Mouse (Mus musculus): Measurements from ENCODE around the gene Scn1a. TPM values are rescaled to one million over a fixed set of nuclear protein-coding genes. Genes with fewer than 3 reads are reported as not detected.

Scn1a gene
- total RNA-seq (2015; ENCODE audit: low replicate concordance), result not detected in 2 replicates
- total RNA-seq (2017; ENCODE audit: low replicate concordance), result not detected in 2 replicates

- ATAC-seq (replicated peaks; ENCODE audit: low FRiP score, poor library complexity, severe bottlenecking), result no peak
Measured at GRCm38 (mm10) chr2:66440711-66441110, at the start of gene Scn1a. Scn1a (minus strand) TSS chr2:66440840.

GRCm38 (mm10) chr2:66478395-66478794 lies 37.8 kb upstream of the Scn1a start:
- ATAC-seq (replicated peaks; ENCODE audit: low FRiP score, poor library complexity, severe bottlenecking), result no peak

GRCm38 (mm10) chr2:66473181-66473822 lies 32.7 kb upstream of the Scn1a start:
- ATAC-seq (replicated peaks; ENCODE audit: low FRiP score, poor library complexity, severe bottlenecking), result no peak

- ATAC-seq (replicated peaks; ENCODE audit: low FRiP score, poor library complexity, severe bottlenecking), result no peak
Measured at GRCm38 (mm10) chr2:66465484-66465883, 24.8 kb upstream of the Scn1a start.

GRCm38 (mm10) chr2:66464874-66465458 lies 24.3 kb upstream of the Scn1a start:
- no peak for ATAC-seq (replicated peaks; ENCODE audit: low FRiP score, poor library complexity, severe bottlenecking)

GRCm38 (mm10) chr2:66463916-66464315 lies 23.3 kb upstream of the Scn1a start:
- no peak for ATAC-seq (replicated peaks; ENCODE audit: low FRiP score, poor library complexity, severe bottlenecking)

- no peak for ATAC-seq (replicated peaks; ENCODE audit: low FRiP score, poor library complexity, severe bottlenecking)
Measured at GRCm38 (mm10) chr2:66462458-66462857, 21.8 kb upstream of the Scn1a start.

GRCm38 (mm10) chr2:66439764-66440471 lies 722 bp downstream of the Scn1a start:
- no peak for ATAC-seq (replicated peaks; ENCODE audit: low FRiP score, poor library complexity, severe bottlenecking)

GRCm38 (mm10) chr2:66436286-66436685 lies 4.4 kb downstream of the Scn1a start:
- no peak for ATAC-seq (replicated peaks; ENCODE audit: low FRiP score, poor library complexity, severe bottlenecking)

- ATAC-seq (replicated peaks; ENCODE audit: low FRiP score, poor library complexity, severe bottlenecking), result no peak
Measured at GRCm38 (mm10) chr2:66409740-66410290, 30.8 kb downstream of the Scn1a start.

- no peak for ATAC-seq (replicated peaks; ENCODE audit: low FRiP score, poor library complexity, severe bottlenecking)
Measured at GRCm38 (mm10) chr2:66408899-66409739, 31.5 kb downstream of the Scn1a start.

GRCm38 (mm10) chr2:66408456-66408855 lies 32.2 kb downstream of the Scn1a start:
- ATAC-seq (replicated peaks; ENCODE audit: low FRiP score, poor library complexity, severe bottlenecking), result no peak

- ATAC-seq (replicated peaks; ENCODE audit: low FRiP score, poor library complexity, severe bottlenecking), result no peak
Measured at GRCm38 (mm10) chr2:66392586-66392985, 48.1 kb downstream of the Scn1a start.

GRCm38 (mm10) chr2:66367957-66368356 lies 72.7 kb downstream of the Scn1a start:
- ATAC-seq (replicated peaks; ENCODE audit: low FRiP score, poor library complexity, severe bottlenecking), result no peak

GRCm38 (mm10) chr2:66350590-66350989 lies 90.0 kb downstream of the Scn1a start:
- ATAC-seq (replicated peaks; ENCODE audit: low FRiP score, poor library complexity, severe bottlenecking), result no peak

- no peak for ATAC-seq (replicated peaks; ENCODE audit: low FRiP score, poor library complexity, severe bottlenecking)
Measured at GRCm38 (mm10) chr2:66346622-66347021, 94.0 kb downstream of the Scn1a start.

- no peak for ATAC-seq (replicated peaks; ENCODE audit: low FRiP score, poor library complexity, severe bottlenecking)
Measured at GRCm38 (mm10) chr2:66346181-66346580, 94.5 kb downstream of the Scn1a start.

- no peak for ATAC-seq (replicated peaks; ENCODE audit: low FRiP score, poor library complexity, severe bottlenecking)
Measured at GRCm38 (mm10) chr2:66337406-66337805, 103.2 kb downstream of the Scn1a start.

- ATAC-seq (replicated peaks; ENCODE audit: low FRiP score, poor library complexity, severe bottlenecking), result no peak
Measured at GRCm38 (mm10) chr2:66336396-66336795, 104.2 kb downstream of the Scn1a start.

- ATAC-seq (replicated peaks; ENCODE audit: low FRiP score, poor library complexity, severe bottlenecking), result no peak
Measured at GRCm38 (mm10) chr2:66272551-66272950, 168.1 kb downstream of the Scn1a start.

All from erythroid progenitor cell, adult 5-6 weeks (primary cell).